Mouse (Mus musculus): Measurements from ENCODE around the gene Lrrc8a.
A peak's percentile ranks its signal among the peaks of the same experiment; 100 is the strongest.

The Lrrc8a gene

GRCm38 (mm10) chr2:30238906-30239465 lies 1.5 kb downstream of the Lrrc8a start:
- no peak for DNase-seq (ENCODE audit: low spot score in 2 of 2)

DNA sequence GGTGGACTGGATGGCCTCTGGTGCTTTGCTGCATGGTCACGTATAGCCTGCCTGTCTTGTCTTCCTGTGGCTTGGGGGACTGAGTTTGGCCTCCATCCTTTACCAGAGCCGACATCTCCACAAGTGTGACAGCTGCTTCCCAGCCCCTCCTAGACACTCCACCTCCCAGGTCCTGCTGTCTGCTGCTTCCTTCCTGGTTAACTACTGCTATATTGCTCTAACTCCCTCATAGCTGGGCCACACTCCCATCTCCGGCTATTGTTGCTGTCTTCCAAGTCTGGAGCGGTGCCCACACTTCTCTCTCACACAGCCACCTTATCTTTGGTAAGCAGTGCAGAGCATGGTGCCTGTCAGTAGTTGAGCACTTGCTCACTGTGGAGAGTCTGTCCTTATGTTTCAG lies 2.3 kb downstream of the Lrrc8a start:
- no peak for DNase-seq (ENCODE audit: low spot score in 2 of 2)

DNA sequence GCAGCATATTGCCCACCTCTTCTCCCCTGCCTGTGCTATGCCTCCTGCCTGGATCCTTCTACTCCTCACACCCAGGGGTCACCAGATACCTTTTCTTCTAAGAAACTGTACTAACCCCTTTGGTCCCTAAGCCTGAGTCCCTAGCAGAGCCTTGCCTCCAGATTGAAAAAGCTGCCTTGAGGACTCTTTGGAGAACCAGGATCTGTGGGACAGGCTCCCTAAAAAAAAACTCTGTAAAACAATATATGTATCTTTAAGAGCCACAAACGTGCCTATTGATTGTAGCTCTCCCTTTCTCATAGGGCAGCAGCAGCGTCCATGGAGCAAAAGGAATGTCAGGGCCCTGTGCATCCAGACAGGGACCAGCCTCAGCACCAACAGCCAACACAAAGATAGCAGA lies 2.8 kb downstream of the Lrrc8a start, which contains the start of gene Gm28035:
Gm28035 (plus strand) TSS at position 301 of the 400 bp plus-strand sequence.
- DNase-seq (ENCODE audit: low spot score in 2 of 2) = no peak

- no peak for DNase-seq (ENCODE audit: low spot score in 2 of 2)
These were observed 5.0 kb downstream of the Lrrc8a start for GRCm38 (mm10) chr2:30242509-30242908.

DNA sequence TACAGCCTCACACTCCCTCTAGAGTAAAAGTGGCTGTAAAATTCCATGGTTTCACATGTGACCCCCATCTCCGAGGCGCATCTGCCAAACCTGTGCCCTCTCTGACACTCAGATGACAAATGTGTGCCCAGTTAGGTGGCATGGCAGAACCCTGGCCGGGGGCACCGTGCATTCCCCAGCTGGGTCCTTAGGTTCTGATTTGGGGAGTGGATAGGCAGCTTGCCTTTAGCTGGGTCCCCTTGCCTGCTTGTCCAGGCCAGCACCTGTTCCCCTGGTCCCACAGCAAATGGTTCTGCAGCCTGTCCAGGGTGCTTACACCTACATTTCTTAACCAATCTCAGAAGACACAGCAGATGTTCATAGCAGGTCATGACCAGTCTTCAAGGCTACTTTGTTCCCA lies 5.9 kb downstream of the Lrrc8a start:
- DNase-seq (ENCODE audit: low spot score in 2 of 2) = no peak

- no peak for DNase-seq (ENCODE audit: low spot score in 2 of 2)
These were observed 7.2 kb downstream of the Lrrc8a start for GRCm38 (mm10) chr2:30244595-30245178.

- no peak for DNase-seq (ENCODE audit: low spot score in 2 of 2)
These were observed 9.5 kb downstream of the Lrrc8a start for GRCm38 (mm10) chr2:30247036-30247435.

- DNase-seq (ENCODE audit: low spot score in 2 of 2) = no peak
These were observed 10.2 kb downstream of the Lrrc8a start for GRCm38 (mm10) chr2:30247681-30248080.

GRCm38 (mm10) chr2:30249182-30249581 lies 11.7 kb downstream of the Lrrc8a start:
- DNase-seq (ENCODE audit: low spot score in 2 of 2) = no peak

GRCm38 (mm10) chr2:30250166-30251128 lies 12.9 kb downstream of the Lrrc8a start:
- no peak for DNase-seq (ENCODE audit: low spot score in 2 of 2)

- peak; percentile 67 to 71 for DNase-seq (ENCODE audit: low spot score in 2 of 2)
These were observed 14.0 kb downstream of the Lrrc8a start for GRCm38 (mm10) chr2:30251417-30252104.

GRCm38 (mm10) chr2:30252521-30252920 lies 15.0 kb downstream of the Lrrc8a start:
- no peak for DNase-seq (ENCODE audit: low spot score in 2 of 2)

DNA sequence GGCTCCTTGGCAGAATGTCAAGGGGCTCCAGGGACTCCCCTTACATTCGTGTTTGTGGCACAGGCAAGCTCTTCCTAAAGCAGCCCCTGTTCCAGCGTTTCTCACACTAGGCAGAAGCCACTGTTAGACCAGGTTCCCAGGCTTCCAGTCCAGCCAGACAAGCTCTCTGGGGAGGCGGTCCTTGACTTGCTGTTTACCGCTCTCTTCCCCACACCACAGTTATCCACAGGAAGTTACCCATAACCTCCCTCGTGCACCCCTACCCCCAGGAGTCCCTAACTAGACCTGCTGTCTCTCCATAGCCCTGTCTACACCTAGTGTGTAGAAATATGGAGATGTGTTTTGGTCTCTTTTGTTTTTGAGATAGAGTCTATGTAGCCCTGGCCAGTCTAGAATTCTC lies 16.3 kb downstream of the Lrrc8a start:
- DNase-seq (ENCODE audit: low spot score in 2 of 2) = no peak

- no peak for DNase-seq (ENCODE audit: low spot score in 2 of 2)
These were observed 18.3 kb downstream of the Lrrc8a start for GRCm38 (mm10) chr2:30255631-30256395.

- no peak for DNase-seq (ENCODE audit: low spot score in 2 of 2)
These were observed 19.3 kb downstream of the Lrrc8a start for GRCm38 (mm10) chr2:30256616-30257350.

DNA sequence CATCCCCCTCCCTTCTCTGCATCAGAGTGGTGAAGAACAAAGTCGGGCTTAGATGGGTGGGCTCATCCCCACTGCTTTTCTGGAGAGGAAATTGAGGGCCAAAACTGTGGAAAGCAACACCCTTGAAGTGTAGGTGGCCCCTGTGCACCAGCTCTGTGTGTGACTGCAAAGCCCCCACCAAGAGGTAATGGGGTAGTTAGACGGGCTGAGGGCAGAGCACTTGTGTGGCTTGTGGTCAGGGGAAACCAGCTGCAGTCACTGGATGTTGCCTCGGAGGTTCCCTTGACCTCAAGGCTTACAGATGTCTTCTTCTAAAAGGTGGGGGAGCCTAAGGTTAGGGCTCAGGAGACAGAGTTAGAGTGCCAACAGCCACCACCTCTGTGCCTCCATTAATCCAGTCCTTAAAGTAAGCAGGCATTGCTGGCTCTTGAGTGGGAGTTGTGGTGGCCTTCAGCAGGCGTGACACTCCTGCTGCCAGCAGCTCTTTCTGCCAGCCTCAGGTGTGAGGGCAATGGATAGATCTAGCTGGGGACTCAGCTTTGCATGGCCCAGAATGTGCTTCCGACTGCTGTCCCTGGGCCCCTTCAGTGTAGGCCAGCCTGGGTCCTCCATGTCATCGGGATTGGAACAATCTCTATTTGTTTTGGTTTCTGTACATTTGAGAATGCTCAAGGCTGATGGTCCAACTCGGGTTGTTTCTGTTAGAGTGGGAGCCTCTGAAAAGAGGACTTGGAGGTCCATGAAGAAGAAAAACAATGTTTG lies 20.4 kb downstream of the Lrrc8a start:
- peak; percentile 44 to 65 for DNase-seq (ENCODE audit: low spot score in 2 of 2)

- DNase-seq (ENCODE audit: low spot score in 2 of 2) = peak in 1 of 2 experiments; percentile 27
These were observed 21.1 kb downstream of the Lrrc8a start for GRCm38 (mm10) chr2:30258600-30258999.

DNA sequence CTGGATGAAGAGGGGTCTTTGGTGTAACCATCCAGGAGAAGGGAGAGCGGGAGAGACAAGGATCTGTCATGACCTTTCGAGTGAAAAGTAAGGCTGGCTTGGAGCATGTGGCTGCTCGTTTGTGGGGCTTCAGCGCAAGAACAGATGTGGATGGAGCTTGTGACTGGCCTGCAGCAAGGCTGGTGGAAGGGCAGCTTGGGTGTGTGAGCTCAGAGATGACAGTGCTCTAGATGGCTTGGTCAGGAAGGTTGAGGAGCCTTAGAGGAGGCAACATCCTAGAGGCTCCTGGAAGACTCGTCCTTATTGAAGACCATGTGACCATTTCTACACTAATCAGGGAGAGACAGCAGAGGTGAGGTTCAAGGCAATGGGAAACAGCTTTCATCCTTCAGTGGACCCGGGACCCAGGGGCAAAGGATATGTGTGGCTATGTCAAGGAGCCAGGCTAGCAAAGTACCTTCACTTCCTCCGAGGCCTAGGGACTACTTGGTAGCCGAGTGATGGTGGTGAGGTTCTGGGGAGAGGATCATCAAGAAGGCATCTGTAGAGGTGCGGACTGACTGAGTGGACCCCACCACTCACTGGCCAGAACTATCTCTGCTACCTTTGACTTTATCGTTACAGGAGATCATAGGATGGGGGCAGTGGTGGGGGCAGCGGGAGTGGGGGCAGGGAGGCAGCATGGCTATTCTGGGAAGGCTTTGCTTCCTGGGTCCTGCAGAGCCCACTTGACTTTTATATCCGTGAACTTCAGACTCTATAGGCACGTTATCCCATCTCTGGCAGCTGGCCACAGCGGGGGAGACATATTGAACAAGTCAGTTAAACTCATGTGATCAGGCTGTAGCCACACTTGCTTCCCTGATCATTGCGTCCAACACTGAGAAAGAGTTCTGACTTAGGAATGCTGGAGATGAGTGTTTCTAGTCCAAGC lies 21.9 kb downstream of the Lrrc8a start:
- no peak for DNase-seq (ENCODE audit: low spot score in 2 of 2)
